Mouse (Mus musculus): Measurements from ENCODE around the gene Fyttd1.

Gene Fyttd1

GRCm38 (mm10) chr16:32942694-32943093, 65.4 kb downstream of the Fyttd1 start:
- DNase-seq (ENCODE audit: low spot score in 2 of 2): no peak

DNA sequence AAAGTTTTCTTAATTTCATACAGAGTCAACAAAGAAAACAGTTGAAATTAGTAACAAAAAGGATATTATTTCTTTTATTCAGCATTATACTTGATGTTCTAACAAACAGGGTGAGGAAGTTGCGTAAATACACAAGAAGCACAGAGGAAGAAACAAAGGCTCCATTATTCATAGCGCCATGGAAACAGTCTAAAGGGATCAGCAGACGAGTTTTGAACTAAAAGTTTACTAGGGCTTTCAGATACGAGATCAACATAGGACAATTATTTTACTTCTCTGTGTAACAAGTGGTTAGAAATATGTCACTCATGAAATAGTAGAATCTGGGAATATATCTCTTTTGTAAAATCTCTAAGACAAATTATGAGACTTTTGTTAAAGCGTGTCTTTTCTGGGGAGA, 68.1 kb downstream of the Fyttd1 start:
- DNase-seq (ENCODE audit: low spot score in 2 of 2): no peak

DNA sequence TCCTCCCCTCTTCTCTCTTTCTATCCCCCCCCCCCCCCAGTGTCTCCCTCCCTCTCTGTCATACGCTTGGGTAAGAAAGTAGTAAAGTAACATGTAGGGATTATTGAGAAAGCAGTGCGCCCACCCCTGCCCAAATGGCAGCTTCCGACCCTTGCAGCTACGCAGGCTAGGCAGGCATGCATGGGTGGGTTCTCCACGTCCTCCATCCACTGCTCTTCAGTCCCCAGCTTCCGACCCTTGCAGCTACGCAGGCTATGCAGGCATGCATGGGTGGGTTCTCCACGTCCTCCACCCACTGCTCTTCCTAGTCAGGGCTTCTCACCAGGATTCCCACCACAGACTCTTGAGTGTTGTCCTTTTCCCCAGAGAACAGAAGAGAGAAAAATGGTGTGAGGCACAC, 70.7 kb downstream of the Fyttd1 start:
- no peak for DNase-seq (ENCODE audit: low spot score in 2 of 2)

- no peak for DNase-seq (ENCODE audit: low spot score in 2 of 2)
These were observed 71.4 kb downstream of the Fyttd1 start for GRCm38 (mm10) chr16:32948656-32949055.

- no peak for DNase-seq (ENCODE audit: low spot score in 2 of 2)
These were observed 72.0 kb downstream of the Fyttd1 start for GRCm38 (mm10) chr16:32949281-32949680.

DNA sequence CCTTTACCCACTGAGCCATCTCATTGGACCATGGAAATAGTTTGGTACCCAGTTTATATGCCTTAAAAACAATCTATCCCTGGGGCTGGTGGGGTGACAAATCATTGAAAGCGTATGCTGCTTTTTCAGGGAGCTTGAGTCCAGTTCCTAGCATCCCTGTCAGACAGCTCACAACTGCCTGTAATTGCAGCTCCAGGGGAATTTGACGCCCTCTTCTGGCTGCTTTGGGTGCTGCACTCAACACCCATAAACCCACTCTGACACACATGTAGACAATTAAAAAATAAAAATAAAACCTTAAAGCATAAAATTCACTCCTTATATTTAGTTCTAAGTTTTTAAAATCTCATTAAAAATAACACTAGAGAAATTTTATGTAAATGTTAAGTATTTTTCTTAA, 73.8 kb downstream of the Fyttd1 start:
- DNase-seq (ENCODE audit: low spot score in 2 of 2): no peak

GRCm38 (mm10) chr16:32953806-32954205, 76.5 kb downstream of the Fyttd1 start:
- DNase-seq (ENCODE audit: low spot score in 2 of 2): no peak

- DNase-seq (ENCODE audit: low spot score in 2 of 2): no peak
These were observed 77.0 kb downstream of the Fyttd1 start for GRCm38 (mm10) chr16:32954304-32954703.

DNA sequence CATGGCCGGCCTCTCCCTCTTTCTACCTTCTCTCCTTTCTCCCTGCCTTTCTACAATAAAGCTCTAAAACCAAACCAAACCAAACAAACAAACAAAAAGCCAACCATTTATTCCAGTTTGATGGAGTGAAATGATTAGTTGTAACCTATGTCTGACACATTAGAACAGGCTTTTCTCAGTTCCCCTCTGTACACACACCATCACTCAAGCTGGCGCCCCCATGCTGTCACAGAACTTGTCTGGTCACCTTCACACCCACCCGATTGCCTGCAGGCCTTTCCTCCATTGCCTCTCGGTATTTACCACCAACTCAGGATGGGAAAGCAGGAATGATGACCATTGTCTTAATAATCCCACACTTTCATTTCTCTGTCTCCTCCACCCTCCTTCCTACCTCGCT, 79.6 kb downstream of the Fyttd1 start:
- no peak for DNase-seq (ENCODE audit: low spot score in 2 of 2)
